Mouse (Mus musculus) lung, postnatal 0 days (tissue): ENCODE data around the gene Sestd1. TPM values are rescaled to one million over a fixed set of nuclear protein-coding genes. Genes with fewer than 3 reads are reported as not detected.
A peak's percentile ranks its signal among the peaks of the same experiment; 100 is the strongest.

ENCODE experiments used
- ATAC-seq: fragments of 200-750 bp; cut with Nextera tagmentation; 2 replicates; pipeline ENCODE4 v1.8.0; 2017; ENCODE audit warnings: moderate library complexity
- DNase-seq: peaks from one replicate; pipeline ENCODE4 v3.0.0-alpha.2; 2016; ENCODE audit warnings: low spot score
- H3K27ac ChIP-seq: fragments of 300-500 bp; sonication (generic); 2 replicates; pipeline ENCODE4 v1.5.1; 2014; ENCODE audit warnings: antibody characterized with exemption, mild to moderate bottlenecking, low read length, mixed read lengths
- H3K27me3 ChIP-seq: fragments of 300-500 bp; sonication (generic); replicated peaks from 2 replicates; pipeline ENCODE4 v1.6.1; 2014; ENCODE audit warnings: low read length, mixed read lengths; ENCODE audit not compliant: insufficient read depth
- H3K36me3 ChIP-seq: fragments of 300-500 bp; sonication (generic); 2 replicates; pipeline ENCODE4 v1.6.1; 2014; ENCODE audit warnings: low read length, mixed read lengths; ENCODE audit not compliant: insufficient read depth
- H3K4me1 ChIP-seq: fragments of 300-500 bp; sonication (generic); 2 replicates; pipeline ENCODE4 v1.6.1; 2014; ENCODE audit warnings: antibody characterized with exemption, low read depth, low read length, mixed read lengths; ENCODE audit not compliant: insufficient read depth
- H3K4me2 ChIP-seq: fragments of 300-500 bp; sonication (generic); replicated peaks from 2 replicates; pipeline ENCODE4 v1.6.1; 2014; ENCODE audit warnings: low read depth, mild to moderate bottlenecking, low read length, moderate library complexity, mixed read lengths
- H3K4me3 ChIP-seq: fragments of 300-500 bp; sonication (generic); 2 replicates; pipeline ENCODE4 v1.5.1; 2014; ENCODE audit warnings: low read depth, low read length
- H3K9ac ChIP-seq: fragments of 300-500 bp; sonication (generic); replicated peaks from 2 replicates; pipeline ENCODE4 v1.6.1; 2014; ENCODE audit warnings: low read depth, mild to moderate bottlenecking
- H3K9me3 ChIP-seq: fragments of 300-500 bp; sonication (generic); 2 replicates; pipeline ENCODE4 v1.6.1; 2016; ENCODE audit warnings: low read length, mixed read lengths
- CTCF ChIP-seq: IDR thresholded peaks from 2 replicates; pipeline ENCODE4 v1.5.1; 2016; ENCODE audit warnings: antibody characterized with exemption, mild to moderate bottlenecking
- EP300 ChIP-seq: IDR thresholded peaks from 2 replicates; pipeline ENCODE4 v1.6.1; 2016; ENCODE audit warnings: antibody characterized with exemption, mild to moderate bottlenecking, control low read depth
- WGBS: fragments of 180-500 bp; shearing (Covaris S2); extraction: QIAGEN DNeasy Blood & Tissue Kit; methylation state at CpG from one replicate; pipeline ENCODE4 v1.1.7; 2014; 5-methylcytosine and 5-hydroxymethylcytosine counted together
- polyA plus RNA-seq: library from polyadenylated mRNA; unstranded; fragments of >200 nt; fragmentation: Nextera tagmentation; extraction: Ambion mirVana; gene quantifications from 2 replicates; pipeline ENCODE4 v1.2.1, GENCODE M21; 2015

The Sestd1 gene
- polyA plus RNA-seq, 1 experiment from 2014 or later = 11.8 TPM

- Histone ChIP-seq H3K4me3 (no peak overlapping the region), H3K4me2 (no peak overlapping the region), H3K4me1 (no peaks in the 10 kb centered on the region; the same call in 1 of the 2 replicates), H3K27me3 (no peaks in the 10 kb centered on the region), H3K9me3 (no peaks in the 10 kb centered on the region), H3K36me3 (no peaks in the 10 kb centered on the region), H3K9ac (no peak overlapping the region), H3K27ac (no peak overlapping the region)
- no peak for ATAC-seq
- 87% methylated on average over 5 of the region's 5 CpGs for WGBS
- TF ChIP-seq EP300 (no peak), CTCF (no peak)
- DNase-seq = no peak
These were observed 4.5 kb downstream of the Sestd1 start for GRCm38 (mm10) chr2:77275851-77276250.

GRCm38 (mm10) chr2:77274976-77275641, 5.3 kb downstream of the Sestd1 start:
- Histone ChIP-seq H3K36me3 (no peaks in the 10 kb centered on the region), H3K4me2 (no peak overlapping the region), H3K9ac (no peak overlapping the region), H3K27me3 (no peaks in the 10 kb centered on the region), H3K4me1 (no peaks in the 10 kb centered on the region; the same call in 1 of the 2 replicates), H3K9me3 (no peaks in the 10 kb centered on the region), H3K27ac (no peak overlapping the region), H3K4me3 (no peak overlapping the region)
- WGBS = 65% methylated on average over 9 of the region's 9 CpGs
- no peak for TF ChIP-seq CTCF
- TF ChIP-seq EP300 = no peak
- DNase-seq = no peak
- ATAC-seq = no peak

GRCm38 (mm10) chr2:77272953-77273352, 7.4 kb downstream of the Sestd1 start:
- H3K27ac ChIP-seq = no peak overlapping the region
- no peaks in the 10 kb centered on the region for H3K9me3 ChIP-seq
- TF ChIP-seq EP300 (no peak), CTCF (no peak)
- H3K4me1 ChIP-seq = peaks cover 9% of the 10 kb centered on the region; the same call in 1 of the 2 replicates
- H3K9ac ChIP-seq = no peak overlapping the region
- 85% methylated on average over 2 of the region's 2 CpGs for WGBS
- no peaks in the 10 kb centered on the region for H3K27me3 ChIP-seq
- H3K4me2 ChIP-seq = no peak overlapping the region
- no peaks in the 10 kb centered on the region for H3K36me3 ChIP-seq
- no peak overlapping the region for H3K4me3 ChIP-seq
- ATAC-seq (no peak), DNase-seq (no peak)

GRCm38 (mm10) chr2:77270781-77271180, 9.6 kb downstream of the Sestd1 start:
- Histone ChIP-seq H3K9ac (no peak overlapping the region), H3K27ac (no peak overlapping the region), H3K36me3 (no peaks in the 10 kb centered on the region), H3K4me3 (no peak overlapping the region), H3K4me2 (no peak overlapping the region), H3K27me3 (no peaks in the 10 kb centered on the region), H3K4me1 (peaks cover 12% of the 10 kb centered on the region; the same call in 1 of the 2 replicates), H3K9me3 (no peaks in the 10 kb centered on the region)
- DNase-seq = no peak
- 78% methylated on average over 7 of the region's 7 CpGs for WGBS
- no peak for ATAC-seq
- no peak for TF ChIP-seq CTCF
- TF ChIP-seq EP300 = no peak

- no peak for ATAC-seq
- H3K4me1 ChIP-seq = peaks cover 15% of the 10 kb centered on the region; the same call in 1 of the 2 replicates
- no peak overlapping the region for H3K9ac ChIP-seq
- no peak overlapping the region for H3K27ac ChIP-seq
- no peak overlapping the region for H3K4me2 ChIP-seq
- 46% methylated on average over 1 of the region's 1 CpGs for WGBS
- H3K27me3 ChIP-seq = no peaks in the 10 kb centered on the region
- TF ChIP-seq CTCF = no peak
- no peaks in the 10 kb centered on the region for H3K9me3 ChIP-seq
- H3K4me3 ChIP-seq = no peak overlapping the region
- no peak for DNase-seq
- no peaks in the 10 kb centered on the region for H3K36me3 ChIP-seq
These were observed 10.3 kb downstream of the Sestd1 start for GRCm38 (mm10) chr2:77270136-77270535.

GRCm38 (mm10) chr2:77268612-77269239, 11.7 kb downstream of the Sestd1 start:
- Histone ChIP-seq H3K36me3 (no peaks in the 10 kb centered on the region), H3K4me1 (peaks cover 21% of the 10 kb centered on the region; the same call in 1 of the 2 replicates), H3K4me2 (no peak overlapping the region), H3K4me3 (no peak overlapping the region), H3K9me3 (no peaks in the 10 kb centered on the region), H3K27me3 (no peaks in the 10 kb centered on the region), H3K9ac (no peak overlapping the region), H3K27ac (no peak overlapping the region)
- 79% methylated on average over 5 of the region's 5 CpGs for WGBS
- no peak for TF ChIP-seq CTCF
- TF ChIP-seq EP300 = no peak
- no peak for ATAC-seq
- DNase-seq = peak; percentile 33
